Mouse (Mus musculus): ENCODE data around the gene Bicc1.

- no peak for TF ChIP-seq POLR2A (IDR thresholded peaks at IDR 0.05; ENCODE audit: low read depth, low read length)
- TF ChIP-seq CTCF (IDR thresholded peaks at IDR 0.05; ENCODE audit: extremely low read depth, insufficient read length, insufficient replicate concordance, low read depth, low read length), result no peak
Measured at GRCm38 (mm10) chr10:70968848-70969683, 190.4 kb downstream of the Bicc1 start.
